Mouse (Mus musculus) hindbrain, embryonic 13.5 days (tissue): ENCODE measurements around the gene Tm6sf2. TPM values are rescaled to one million over a fixed set of nuclear protein-coding genes. Genes with fewer than 3 reads are reported as not detected.
A peak's percentile ranks its signal among the peaks of the same experiment; 100 is the strongest.

Source experiments
- ATAC-seq: fragments of 200-750 bp; cut with Nextera tagmentation; 2 replicates; pipeline ENCODE4 v1.8.0; 2017; ENCODE audit warnings: moderate TSS enrichment; ENCODE audit not compliant: low FRiP score
- H3K27ac ChIP-seq: fragments of 300-500 bp; sonication (generic); 2 replicates; pipeline ENCODE4 v1.5.1; 2015; ENCODE audit warnings: inconsistent platforms, mild to moderate bottlenecking, moderate library complexity
- H3K27me3 ChIP-seq: fragments of 300-500 bp; sonication (generic); 2 replicates; pipeline ENCODE4 v1.6.1; 2015; ENCODE audit warnings: mild to moderate bottlenecking, inconsistent platforms
- H3K36me3 ChIP-seq: fragments of 300-500 bp; sonication (generic); 2 replicates; pipeline ENCODE4 v1.6.1; 2015; ENCODE audit warnings: mild to moderate bottlenecking, inconsistent platforms
- H3K4me1 ChIP-seq: fragments of 300-500 bp; sonication (generic); replicated peaks from 2 replicates; pipeline ENCODE4 v1.6.1; 2015; ENCODE audit warnings: inconsistent platforms
- H3K4me2 ChIP-seq: fragments of 300-500 bp; sonication (generic); 2 replicates; pipeline ENCODE4 v1.6.1; 2015; ENCODE audit warnings: inconsistent platforms, mild to moderate bottlenecking, moderate library complexity
- H3K4me3 ChIP-seq: fragments of 300-500 bp; sonication (generic); 2 replicates; pipeline ENCODE4 v1.5.1; 2015; ENCODE audit warnings: mild to moderate bottlenecking, inconsistent platforms
- H3K9ac ChIP-seq: fragments of 300-500 bp; sonication (generic); 2 replicates; pipeline ENCODE4 v1.6.1; 2015; ENCODE audit warnings: mild to moderate bottlenecking, inconsistent platforms
- H3K9me3 ChIP-seq: fragments of 300-500 bp; sonication (generic); 2 replicates; pipeline ENCODE4 v1.6.1; 2016; ENCODE audit warnings: inconsistent platforms
- WGBS: fragments of 180-500 bp; shearing (Covaris S2); methylation state at CpG from one replicate; pipeline ENCODE4 v1.1.7; 2015; 5-methylcytosine and 5-hydroxymethylcytosine counted together
- polyA plus RNA-seq: library from polyadenylated mRNA; unstranded; fragments of >200 nt; fragmentation: Nextera tagmentation; extraction: Ambion mirVana; gene quantifications from 2 replicates; pipeline ENCODE4 v1.2.1, GENCODE M21; 2015

Tm6sf2 gene
- polyA plus RNA-seq, 1 experiment from 2014 or later = 1.9 TPM

- H3K36me3 ChIP-seq = peaks cover 98% of the 10 kb centered on the region
- no peak overlapping the region for H3K27ac ChIP-seq
- H3K27me3 ChIP-seq = no peaks in the 10 kb centered on the region
- H3K9me3 ChIP-seq = no peaks in the 10 kb centered on the region; the same call in 1 of the 2 replicates
- H3K9ac ChIP-seq = no peak overlapping the region
- H3K4me2 ChIP-seq = no peak overlapping the region
- peaks cover under 1% of the 10 kb centered on the region; the same call in 1 of the 2 replicates for H3K4me1 ChIP-seq
- no peak overlapping the region for H3K4me3 ChIP-seq
- 83% methylated on average over 8 of the region's 8 CpGs for WGBS
- ATAC-seq = no peak
Observed at GRCm38 (mm10) chr8:70099276-70099675, 26.6 kb downstream of the Tm6sf2 start.

DNA sequence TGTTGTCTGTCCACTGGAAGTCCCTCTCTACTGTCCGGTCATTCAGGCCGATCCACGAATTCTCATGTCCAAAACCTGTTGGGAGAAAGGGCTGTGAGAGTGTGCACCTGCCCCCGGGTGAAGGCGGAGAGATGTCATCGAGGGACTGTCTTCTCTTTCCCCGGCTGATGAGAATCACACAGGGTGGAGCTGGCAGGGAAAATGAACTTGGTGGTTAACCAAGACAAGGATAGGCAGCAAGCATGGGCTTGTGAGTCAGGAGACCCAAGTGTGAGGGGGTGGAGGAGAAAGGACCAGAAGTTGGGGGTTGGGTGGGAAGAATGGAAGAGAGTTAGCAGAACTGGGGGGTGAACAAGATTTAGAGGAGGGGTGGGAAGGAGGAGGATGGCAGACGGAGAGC is 27.5 kb downstream of the Tm6sf2 start:
- H3K4me2 ChIP-seq = no peak overlapping the region
- peaks cover 92% of the 10 kb centered on the region for H3K36me3 ChIP-seq
- ATAC-seq = no peak
- H3K4me1 ChIP-seq = peaks cover 10% of the 10 kb centered on the region
- no peak overlapping the region for H3K4me3 ChIP-seq
- no peaks in the 10 kb centered on the region; the same call in 1 of the 2 replicates for H3K9me3 ChIP-seq
- 87% methylated on average over 8 of the region's 8 CpGs for WGBS
- no peak overlapping the region for H3K27ac ChIP-seq
- no peaks in the 10 kb centered on the region for H3K27me3 ChIP-seq
- H3K9ac ChIP-seq = no peak overlapping the region

- ATAC-seq = peak; percentile 23; the same call in 1 of the 2 replicates
- Histone ChIP-seq H3K27ac (no peak overlapping the region), H3K27me3 (no peaks in the 10 kb centered on the region), H3K9ac (no peak overlapping the region), H3K4me2 (no peak overlapping the region), H3K4me1 (peaks cover 18% of the 10 kb centered on the region), H3K9me3 (no peaks in the 10 kb centered on the region), H3K4me3 (no peak overlapping the region), H3K36me3 (peaks cover 88% of the 10 kb centered on the region)
- 14% methylated on average over 6 of the region's 6 CpGs for WGBS
Observed at GRCm38 (mm10) chr8:70104506-70104905, 31.8 kb downstream of the Tm6sf2 start.

DNA sequence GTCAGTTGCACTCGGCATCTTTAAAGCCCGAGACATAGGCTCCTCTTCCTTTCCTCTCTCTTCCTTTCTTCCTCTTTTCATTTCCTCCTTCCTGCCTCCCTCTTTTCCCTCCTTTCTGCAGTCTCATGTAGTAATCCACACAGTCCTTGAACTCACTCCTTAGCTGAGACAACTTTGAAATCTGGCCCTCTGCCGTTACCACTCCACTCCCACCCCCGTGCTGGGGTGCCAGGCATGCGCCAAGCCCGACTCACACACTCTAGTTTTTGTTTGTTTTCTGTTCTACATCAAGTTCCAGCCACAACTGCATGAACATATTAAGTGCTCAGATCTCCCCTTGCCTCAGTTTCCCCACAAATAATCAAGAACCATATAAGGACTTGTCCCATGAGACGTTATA is 32.2 kb downstream of the Tm6sf2 start:
- peaks cover 20% of the 10 kb centered on the region for H3K4me1 ChIP-seq
- peaks cover 88% of the 10 kb centered on the region for H3K36me3 ChIP-seq
- no peak overlapping the region for H3K27ac ChIP-seq
- H3K9me3 ChIP-seq = no peaks in the 10 kb centered on the region
- H3K4me2 ChIP-seq = no peak overlapping the region
- H3K27me3 ChIP-seq = no peaks in the 10 kb centered on the region
- H3K4me3 ChIP-seq = no peak overlapping the region
- WGBS = 80% methylated on average over 7 of the region's 7 CpGs
- no peak overlapping the region for H3K9ac ChIP-seq
- ATAC-seq = no peak

- peaks cover 35% of the 10 kb centered on the region for H3K27me3 ChIP-seq
- peaks cover 41% of the 10 kb centered on the region for H3K4me1 ChIP-seq
- peaks cover 98% of the 10 kb centered on the region for H3K36me3 ChIP-seq
- no peak overlapping the region for H3K4me2 ChIP-seq
- H3K27ac ChIP-seq = no peak overlapping the region
- H3K9me3 ChIP-seq = no peaks in the 10 kb centered on the region
- 89% methylated on average over 2 of the region's 2 CpGs for WGBS
- no peak overlapping the region for H3K9ac ChIP-seq
- no peak for ATAC-seq
- H3K4me3 ChIP-seq = no peak overlapping the region
Observed at GRCm38 (mm10) chr8:70110451-70110850, 37.7 kb downstream of the Tm6sf2 start.

DNA sequence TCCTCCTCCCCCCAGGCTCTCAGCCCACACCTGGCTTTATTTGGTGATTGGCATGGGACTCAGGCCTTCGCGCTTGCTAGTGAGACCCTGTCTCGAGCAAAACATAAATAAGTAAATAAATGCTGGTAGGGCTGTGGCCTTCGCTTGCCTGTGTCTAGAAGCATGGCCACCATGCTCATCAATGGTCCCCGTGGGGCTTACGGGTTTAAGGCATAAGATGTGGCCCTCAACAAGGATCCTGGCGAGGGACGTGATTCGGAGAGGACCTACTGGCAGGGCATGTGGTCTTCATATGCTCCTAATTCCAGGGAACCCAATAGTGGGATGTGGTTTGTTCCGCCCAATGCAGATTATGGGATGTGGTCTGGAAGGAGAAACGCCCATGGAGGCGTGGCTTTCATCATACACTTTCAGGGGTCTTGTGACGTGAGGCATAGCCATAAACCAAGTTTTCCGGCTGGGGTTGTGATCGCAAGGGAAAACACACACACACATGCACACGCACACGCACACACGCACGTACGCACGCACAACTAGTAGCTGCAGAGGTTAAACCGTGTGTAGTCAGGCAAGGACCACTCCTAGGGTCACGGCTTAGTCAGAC is 38.6 kb downstream of the Tm6sf2 start:
- no peak overlapping the region for H3K9ac ChIP-seq
- H3K36me3 ChIP-seq = peaks cover 98% of the 10 kb centered on the region
- H3K9me3 ChIP-seq = no peaks in the 10 kb centered on the region
- WGBS = 61% methylated on average over 23 of the region's 23 CpGs
- H3K27me3 ChIP-seq = peaks cover 42% of the 10 kb centered on the region
- ATAC-seq = no peak
- H3K4me1 ChIP-seq = peaks cover 41% of the 10 kb centered on the region
- no peak overlapping the region for H3K4me2 ChIP-seq
- no peak overlapping the region for H3K4me3 ChIP-seq
- no peak overlapping the region for H3K27ac ChIP-seq

DNA sequence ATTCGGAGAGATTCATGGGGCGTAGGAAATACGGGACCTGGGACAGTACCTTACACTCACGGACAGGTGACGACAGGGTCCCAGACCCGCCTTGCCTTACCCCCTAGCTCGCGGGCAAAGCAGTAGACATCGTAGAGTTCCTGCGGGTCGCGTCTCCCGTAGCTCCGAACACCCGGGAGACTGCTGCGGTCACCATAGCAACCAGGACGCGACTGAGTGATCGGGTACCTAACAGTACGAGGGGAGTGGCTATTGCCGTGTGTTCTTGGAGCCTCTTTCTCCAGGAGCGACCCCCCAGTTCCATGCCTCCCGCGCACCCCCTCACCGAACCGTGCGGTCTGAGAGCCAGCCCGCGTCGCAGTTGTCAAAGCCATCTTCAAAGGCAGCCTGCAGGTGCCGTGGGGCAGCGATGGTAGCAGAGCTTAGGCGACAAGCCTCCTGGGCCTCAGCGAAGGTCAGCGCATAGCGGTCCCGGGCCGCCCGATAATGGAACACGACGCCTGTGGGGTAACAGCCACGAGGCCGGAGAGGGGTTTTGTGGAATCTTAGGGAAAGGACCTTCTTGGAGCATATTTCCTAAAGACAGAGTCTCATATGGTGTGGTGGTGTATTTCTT is 39.8 kb downstream of the Tm6sf2 start:
- Histone ChIP-seq H3K9me3 (no peaks in the 10 kb centered on the region), H3K27me3 (peaks cover 45% of the 10 kb centered on the region), H3K27ac (no peak overlapping the region), H3K9ac (0 out of 2 replicates have a peak overlapping the region, but pooled peaks have one; percentile 51), H3K4me1 (peaks cover 46% of the 10 kb centered on the region), H3K4me3 (peak overlapping the region; percentile 4; the same call in 1 of the 2 replicates), H3K4me2 (peak overlapping the region; percentile 15; the same call in 1 of the 2 replicates), H3K36me3 (peaks cover 86% of the 10 kb centered on the region)
- no peak for ATAC-seq
- WGBS = 9% methylated on average over 43 of the region's 43 CpGs

GRCm38 (mm10) chr8:70114488-70114887 is 41.8 kb downstream of the Tm6sf2 start:
- H3K27ac ChIP-seq = no peak overlapping the region
- no peaks in the 10 kb centered on the region for H3K9me3 ChIP-seq
- peaks cover 66% of the 10 kb centered on the region for H3K36me3 ChIP-seq
- WGBS = 27% methylated on average over 6 of the region's 6 CpGs
- H3K4me3 ChIP-seq = no peak overlapping the region
- 0 out of 2 replicates have a peak overlapping the region, but pooled peaks have one; percentile 25 for H3K9ac ChIP-seq
- ATAC-seq = no peak
- H3K4me2 ChIP-seq = no peak overlapping the region
- H3K27me3 ChIP-seq = peaks cover 45% of the 10 kb centered on the region
- peaks cover 54% of the 10 kb centered on the region for H3K4me1 ChIP-seq

GRCm38 (mm10) chr8:70114892-70115291 is 42.2 kb downstream of the Tm6sf2 start:
- ATAC-seq = no peak
- Histone ChIP-seq H3K27me3 (peaks cover 45% of the 10 kb centered on the region), H3K4me1 (peaks cover 52% of the 10 kb centered on the region), H3K36me3 (peaks cover 62% of the 10 kb centered on the region), H3K9ac (0 out of 2 replicates have a peak overlapping the region, but pooled peaks have one; percentile 25), H3K9me3 (no peaks in the 10 kb centered on the region), H3K27ac (no peak overlapping the region), H3K4me2 (no peak overlapping the region), H3K4me3 (no peak overlapping the region)
- WGBS = 75% methylated on average over 13 of the region's 13 CpGs

DNA sequence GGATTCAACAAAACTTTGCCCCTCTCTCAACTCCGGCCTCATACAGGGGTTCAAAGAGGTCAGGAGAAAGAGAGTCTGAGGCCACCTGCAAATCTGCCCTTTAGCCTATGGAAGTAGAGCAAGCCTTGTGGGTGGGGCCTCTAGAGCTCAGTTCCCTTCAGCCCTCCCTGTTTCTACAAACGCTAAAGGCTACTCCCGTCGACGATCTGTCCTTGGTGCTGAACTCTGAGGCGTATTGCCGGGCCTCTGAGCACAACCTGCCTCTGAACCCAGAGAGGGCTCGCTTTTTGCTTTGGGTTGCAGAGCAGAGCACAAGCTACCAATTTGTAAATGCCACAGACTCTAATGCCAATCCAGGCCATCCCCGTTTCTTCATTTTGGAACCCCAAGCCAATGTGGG is 44.9 kb downstream of the Tm6sf2 start:
- H3K27me3 ChIP-seq = peaks cover 39% of the 10 kb centered on the region
- WGBS = 10% methylated on average over 9 of the region's 9 CpGs
- peaks cover 35% of the 10 kb centered on the region for H3K36me3 ChIP-seq
- no peaks in the 10 kb centered on the region for H3K9me3 ChIP-seq
- peak overlapping the region; percentile 74 for H3K4me3 ChIP-seq
- no peak overlapping the region for H3K27ac ChIP-seq
- peaks cover 45% of the 10 kb centered on the region for H3K4me1 ChIP-seq
- peak overlapping the region; percentile 89 for H3K4me2 ChIP-seq
- H3K9ac ChIP-seq = peak overlapping the region; percentile 95
- no peak for ATAC-seq

GRCm38 (mm10) chr8:70118726-70119700 is 46.3 kb downstream of the Tm6sf2 start:
- Histone ChIP-seq H3K27me3 (peaks cover 33% of the 10 kb centered on the region), H3K4me1 (peaks cover 36% of the 10 kb centered on the region), H3K27ac (peak overlapping the region; percentile 99), H3K9ac (peak overlapping the region; percentile 95), H3K4me3 (peak overlapping the region; percentile 74), H3K36me3 (peaks cover 21% of the 10 kb centered on the region), H3K4me2 (peak overlapping the region; percentile 89), H3K9me3 (no peaks in the 10 kb centered on the region)
- ATAC-seq = peak; percentile 83
- WGBS = 3% methylated on average over 17 of the region's 17 CpGs

- peak within 1 kb of the TSS; percentile 74 for H3K4me3 ChIP-seq
- peaks cover 25% of the 10 kb centered on the region for H3K27me3 ChIP-seq
- peak within 1 kb of the TSS; percentile 89 for H3K4me2 ChIP-seq
- H3K4me1 ChIP-seq = peaks cover 26% of the 10 kb centered on the region
- WGBS = under 1% methylated on average over 19 of the region's 19 CpGs
- no peaks in the 10 kb centered on the region for H3K9me3 ChIP-seq
- H3K27ac ChIP-seq = peak within 1 kb of the TSS; percentile 99
- peak within 1 kb of the TSS; percentile 95 for H3K9ac ChIP-seq
- H3K36me3 ChIP-seq = peaks cover 5% of the 10 kb centered on the region
- peak; percentile 69 for ATAC-seq
Observed at GRCm38 (mm10) chr8:70120667-70121066, 47.9 kb downstream of the Tm6sf2 start, which contains the start of gene Ncan. Gene Ncan, minus strand, starts transcription at chr8:70120873.
